Mouse (Mus musculus) lung, postnatal 25 days (tissue): ENCODE measurements at regions not wholly inside any gene's neighbourhood (a gene's known extent, or its start where the extent isn't known, plus 50 kb on each side); places are given as distances from the start of the nearest gene placed in this dataset.
"Not testable (repeated sequence)": the region's sequence is repeated elsewhere in the genome, so short reads cannot be mapped to it uniquely, and the experiment has no call there.

ENCODE experiments used
- DNase-seq: peaks from one replicate; pipeline ENCODE4 v3.0.0; 2022; ENCODE audit warnings: low spot score

DNA sequence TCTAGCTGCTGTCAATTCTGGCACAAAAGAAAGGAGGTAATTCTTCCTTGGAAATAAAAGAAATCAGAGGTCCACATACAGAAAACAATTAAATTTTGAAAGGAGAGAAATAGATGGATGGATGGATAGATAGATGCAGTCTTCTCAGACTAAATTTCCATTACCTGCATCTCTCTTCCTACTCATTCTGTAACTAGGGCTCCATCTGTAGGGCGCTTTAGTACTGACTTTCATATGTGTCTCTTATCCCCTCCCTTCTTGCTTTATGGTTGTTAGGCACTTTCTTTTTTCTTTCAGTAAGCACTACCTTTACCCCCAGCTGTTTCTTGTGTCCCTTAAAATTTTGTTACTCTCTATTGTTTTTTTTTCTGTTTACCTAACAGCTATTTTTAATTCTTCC lies 72.9 kb upstream of the Olfr1324 start:
- no peak for DNase-seq

DNA sequence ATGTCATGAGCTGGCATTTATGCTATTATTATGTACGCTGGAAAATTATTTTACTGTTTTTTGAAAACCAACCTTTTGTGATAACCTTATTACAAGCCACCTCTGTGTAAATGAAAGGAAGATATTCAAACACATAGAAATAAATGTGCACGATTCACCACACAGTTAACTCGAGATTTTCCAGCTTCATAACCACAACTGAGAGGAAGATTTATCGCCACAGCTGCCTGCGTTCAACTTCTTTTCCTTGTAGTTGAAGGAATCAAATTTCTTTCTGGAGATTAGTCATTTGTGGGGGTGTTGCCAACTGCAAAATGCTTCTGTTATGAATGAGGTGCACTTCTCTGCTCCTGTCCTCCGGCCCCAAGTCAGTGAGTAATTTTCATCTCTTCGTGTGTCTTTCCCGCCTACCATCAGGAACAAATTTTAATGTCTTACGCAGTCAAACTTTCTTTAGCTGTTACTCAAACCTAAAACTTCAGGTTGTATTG lies 62.2 kb upstream of the Olfr1324 start:
- DNase-seq, result not testable (repeated sequence)
